Mouse (Mus musculus) left cerebral cortex, postnatal 4 days (tissue): ENCODE data around the gene Fkbp1a. TPM values are rescaled to one million over a fixed set of nuclear protein-coding genes. Genes with fewer than 3 reads are reported as not detected.

Experiments
- DNase-seq: peaks from one replicate; pipeline ENCODE4 v3.0.0-alpha.2; 2022
- intact Hi-C: fragments of 180-260 bp; cut with DNase I; formaldehyde crosslinking; loops from one replicate; pipeline ENCODE4 v1.15.1; 2025
- total RNA-seq, 2 experiments: library from RNA; stranded (reverse); gene quantifications; 2 replicates each; pipeline ENCODE4 v1.2.3; 2021

The Fkbp1a gene
- 100 to 1,000 TPM; 481 to 486 TPM for total RNA-seq

GRCm38 (mm10) chr2:151542323-151543062 is at the start of gene Fkbp1a:
Gene Fkbp1a, plus strand, starts transcription at chr2:151542483.
- peak; percentile 98 for DNase-seq
- intact Hi-C loops, result no loop called here

GRCm38 (mm10) chr2:151494035-151494803 is 48.1 kb upstream of the Fkbp1a start, which contains the start of gene Nsfl1c:
Gene Nsfl1c, plus strand, starts transcription at chr2:151494182.
- intact Hi-C loops, result loop anchor here (10.0 kb wide), 1 partner anchor 181 kb away; no protein-coding TSS in a partner anchor
- peak; percentile 96 for DNase-seq

GRCm38 (mm10) chr2:151498358-151498757 is 43.9 kb upstream of the Fkbp1a start:
- no peak for DNase-seq
- intact Hi-C loops, result loop anchor here (10.0 kb wide), 1 partner anchor 176 kb away; no protein-coding TSS in a partner anchor

- DNase-seq, result no peak
- intact Hi-C loops, result loop anchor here (10.0 kb wide), 1 partner anchor 204 kb away; the partner anchor contains the start of gene Tmem74b
These were observed 41.8 kb upstream of the Fkbp1a start for GRCm38 (mm10) chr2:151500442-151501007.

- intact Hi-C loops, result loop anchor here (10.0 kb wide), 1 partner anchor 201 kb away; the partner anchor contains the start of gene Tmem74b
- DNase-seq, result no peak
These were observed 38.1 kb upstream of the Fkbp1a start for GRCm38 (mm10) chr2:151504226-151504625.

- intact Hi-C loops, result no loop called here
- DNase-seq, result peak; percentile 79
These were observed 30.1 kb upstream of the Fkbp1a start for GRCm38 (mm10) chr2:151512199-151512598.

GRCm38 (mm10) chr2:151513525-151514285 is 28.6 kb upstream of the Fkbp1a start:
- intact Hi-C loops, result no loop called here
- no peak for DNase-seq

GRCm38 (mm10) chr2:151519000-151519399 is 23.3 kb upstream of the Fkbp1a start:
- intact Hi-C loops, result no loop called here
- no peak for DNase-seq

GRCm38 (mm10) chr2:151524324-151525041 is 17.8 kb upstream of the Fkbp1a start:
- no peak for DNase-seq
- intact Hi-C loops, result no loop called here

GRCm38 (mm10) chr2:151525520-151525919 is 16.8 kb upstream of the Fkbp1a start:
- intact Hi-C loops, result no loop called here
- DNase-seq, result no peak

GRCm38 (mm10) chr2:151528066-151528465 is 14.2 kb upstream of the Fkbp1a start:
- DNase-seq, result no peak
- intact Hi-C loops, result no loop called here

- intact Hi-C loops, result no loop called here
- no peak for DNase-seq
These were observed 13.1 kb upstream of the Fkbp1a start for GRCm38 (mm10) chr2:151529169-151529568.

GRCm38 (mm10) chr2:151530378-151531230 is 11.7 kb upstream of the Fkbp1a start:
- intact Hi-C loops, result no loop called here
- DNase-seq, result no peak

GRCm38 (mm10) chr2:151533632-151534031 is 8.7 kb upstream of the Fkbp1a start:
- intact Hi-C loops, result no loop called here
- DNase-seq, result no peak

- intact Hi-C loops, result no loop called here
- DNase-seq, result no peak
These were observed 6.2 kb upstream of the Fkbp1a start for GRCm38 (mm10) chr2:151535961-151536617.

GRCm38 (mm10) chr2:151536618-151536974 is 5.7 kb upstream of the Fkbp1a start:
- DNase-seq, result peak; percentile 23
- intact Hi-C loops, result no loop called here

GRCm38 (mm10) chr2:151538646-151539045 is 3.6 kb upstream of the Fkbp1a start:
- intact Hi-C loops, result no loop called here
- no peak for DNase-seq

GRCm38 (mm10) chr2:151543063-151543895 is 996 bp downstream of the Fkbp1a start:
- intact Hi-C loops, result no loop called here
- DNase-seq, result peak; percentile 74
